Mouse (Mus musculus) stomach, embryonic 16.5 days (tissue): ENCODE data around the gene Mrpl54. TPM values are rescaled to one million over a fixed set of nuclear protein-coding genes. Genes with fewer than 3 reads are reported as not detected.

ENCODE experiments used
- ATAC-seq: fragments of 200-750 bp; cut with Nextera tagmentation; 2 replicates; pipeline ENCODE4 v1.8.0; 2017; ENCODE audit warnings: moderate number of reproducible peaks, moderate TSS enrichment; ENCODE audit not compliant: insufficient read depth, low FRiP score
- H3K27ac ChIP-seq: fragments of 300-500 bp; sonication (generic); 2 replicates; pipeline ENCODE4 v1.5.1; 2014; ENCODE audit warnings: low read length
- H3K27me3 ChIP-seq: fragments of 300-500 bp; sonication (generic); 2 replicates; pipeline ENCODE4 v1.6.1; 2014; ENCODE audit warnings: low read length, control low read depth, mixed read lengths; ENCODE audit not compliant: control insufficient read depth, insufficient read depth
- H3K36me3 ChIP-seq: fragments of 300-500 bp; sonication (generic); 2 replicates; pipeline ENCODE4 v1.6.1; 2014; ENCODE audit warnings: low read length; ENCODE audit not compliant: control insufficient read depth, insufficient read depth
- H3K4me1 ChIP-seq: fragments of 300-500 bp; sonication (generic); 2 replicates; pipeline ENCODE4 v1.6.1; 2014; ENCODE audit warnings: low read length, control low read depth, mixed read lengths; ENCODE audit not compliant: control insufficient read depth, insufficient read depth
- H3K4me2 ChIP-seq: fragments of 300-500 bp; sonication (generic); 2 replicates; pipeline ENCODE4 v1.6.1; 2014; ENCODE audit warnings: low read depth, low read length, mixed read lengths
- H3K4me3 ChIP-seq: fragments of 300-500 bp; sonication (generic); replicated peaks from 2 replicates; pipeline ENCODE4 v1.5.1; 2014; ENCODE audit warnings: mild to moderate bottlenecking, low read length
- H3K9ac ChIP-seq: fragments of 300-500 bp; sonication (generic); 2 replicates; pipeline ENCODE4 v1.6.1; 2014; ENCODE audit warnings: low read length
- H3K9me3 ChIP-seq: fragments of 300-500 bp; sonication (generic); replicated peaks from 2 replicates; pipeline ENCODE4 v1.6.1; 2016; ENCODE audit warnings: low read length, control low read depth; ENCODE audit not compliant: control insufficient read depth
- WGBS: fragments of 180-500 bp; shearing (Covaris S2); extraction: QIAGEN DNeasy Blood & Tissue Kit; methylation state at CpG from one replicate; pipeline ENCODE4 v1.1.7; 2014; 5-methylcytosine and 5-hydroxymethylcytosine counted together
- polyA plus RNA-seq: library from polyadenylated mRNA; unstranded; fragments of >200 nt; fragmentation: Nextera tagmentation; extraction: Ambion mirVana; gene quantifications from 2 replicates; pipeline ENCODE4 v1.2.1, GENCODE M21; 2015

The Mrpl54 gene
- polyA plus RNA-seq, 1 experiment from 2014 or later: 220 TPM

- Histone ChIP-seq H3K27ac (no peak overlapping the region), H3K9ac (peak overlapping the region; percentile 32; the same call in 1 of the 2 replicates), H3K4me1 (peaks cover 33% of the 10 kb centered on the region), H3K4me2 (no peak overlapping the region), H3K9me3 (no peaks in the 10 kb centered on the region), H3K36me3 (peaks cover 26% of the 10 kb centered on the region; the same call in 1 of the 2 replicates), H3K27me3 (no peaks in the 10 kb centered on the region), H3K4me3 (no peak overlapping the region)
- WGBS: 27% methylated on average over 6 of the region's 9 CpGs
- peak; percentile 51; the same call in 1 of the 2 replicates for ATAC-seq
These were observed 38.0 kb upstream of the Mrpl54 start for GRCm38 (mm10) chr10:81304597-81305238.

GRCm38 (mm10) chr10:81303761-81304160, 37.0 kb upstream of the Mrpl54 start:
- H3K9ac ChIP-seq: no peak overlapping the region

GRCm38 (mm10) chr10:81303258-81303657, 36.5 kb upstream of the Mrpl54 start:
- peak overlapping the region; percentile 23 for H3K27ac ChIP-seq
- H3K36me3 ChIP-seq: 0 out of 2 replicates have a peak, but pooled peaks cover 15% of the 10 kb centered on the region
- no peak for ATAC-seq
- H3K4me2 ChIP-seq: no peak overlapping the region
- no peak overlapping the region for H3K4me3 ChIP-seq
- H3K4me1 ChIP-seq: peaks cover 35% of the 10 kb centered on the region
- no peaks in the 10 kb centered on the region for H3K27me3 ChIP-seq
- H3K9me3 ChIP-seq: no peaks in the 10 kb centered on the region
- peak overlapping the region; percentile 43; the same call in 1 of the 2 replicates for H3K9ac ChIP-seq
- 65% methylated on average over 10 of the region's 10 CpGs for WGBS

More at GRCm38 (mm10) chr10:81303761-81304160, 37.0 kb upstream of the Mrpl54 start:
- no peak overlapping the region for H3K4me2 ChIP-seq
- no peak overlapping the region for H3K27ac ChIP-seq
- H3K4me1 ChIP-seq: peaks cover 35% of the 10 kb centered on the region
- ATAC-seq: no peak
- H3K9me3 ChIP-seq: no peaks in the 10 kb centered on the region
- H3K27me3 ChIP-seq: no peaks in the 10 kb centered on the region
- no peak overlapping the region for H3K4me3 ChIP-seq
- H3K36me3 ChIP-seq: peaks cover 18% of the 10 kb centered on the region; the same call in 1 of the 2 replicates
- 60% methylated on average over 7 of the region's 7 CpGs for WGBS

- Histone ChIP-seq H3K9ac (peak overlapping the region; percentile 43; the same call in 1 of the 2 replicates), H3K27me3 (no peaks in the 10 kb centered on the region), H3K4me2 (no peak overlapping the region), H3K9me3 (no peaks in the 10 kb centered on the region), H3K36me3 (0 out of 2 replicates have a peak, but pooled peaks cover 11% of the 10 kb centered on the region), H3K4me1 (peaks cover 35% of the 10 kb centered on the region), H3K4me3 (no peak overlapping the region), H3K27ac (peak overlapping the region; percentile 55)
- 35% methylated on average over 14 of the region's 14 CpGs for WGBS
- ATAC-seq: no peak
These were observed 36.1 kb upstream of the Mrpl54 start for GRCm38 (mm10) chr10:81302781-81303218.

- Histone ChIP-seq H3K27ac (peak overlapping the region; percentile 55), H3K4me2 (no peak overlapping the region), H3K4me3 (no peak overlapping the region), H3K4me1 (peaks cover 40% of the 10 kb centered on the region), H3K9me3 (no peaks in the 10 kb centered on the region), H3K36me3 (0 out of 2 replicates have a peak, but pooled peaks cover 5% of the 10 kb centered on the region), H3K9ac (peak overlapping the region; percentile 43; the same call in 1 of the 2 replicates), H3K27me3 (no peaks in the 10 kb centered on the region)
- 60% methylated on average over 4 of the region's 4 CpGs for WGBS
- ATAC-seq: no peak
These were observed 35.6 kb upstream of the Mrpl54 start for GRCm38 (mm10) chr10:81302288-81302687.

- Histone ChIP-seq H3K9me3 (no peaks in the 10 kb centered on the region), H3K27ac (no peak overlapping the region), H3K36me3 (no peaks in the 10 kb centered on the region), H3K4me3 (no peak overlapping the region), H3K9ac (no peak overlapping the region; the same call in 1 of the 2 replicates), H3K27me3 (no peaks in the 10 kb centered on the region), H3K4me1 (peaks cover 44% of the 10 kb centered on the region), H3K4me2 (no peak overlapping the region)
- ATAC-seq: no peak
- WGBS: 66% methylated on average over 9 of the region's 9 CpGs
These were observed 34.6 kb upstream of the Mrpl54 start for GRCm38 (mm10) chr10:81301321-81301720.

- H3K4me1 ChIP-seq: peaks cover 44% of the 10 kb centered on the region
- no peaks in the 10 kb centered on the region for H3K27me3 ChIP-seq
- peak overlapping the region; percentile 39; the same call in 1 of the 2 replicates for H3K9ac ChIP-seq
- no peak overlapping the region for H3K4me2 ChIP-seq
- no peak overlapping the region; the same call in 1 of the 2 replicates for H3K27ac ChIP-seq
- no peaks in the 10 kb centered on the region for H3K9me3 ChIP-seq
- WGBS: 77% methylated on average over 9 of the region's 9 CpGs
- ATAC-seq: no peak
- H3K36me3 ChIP-seq: no peaks in the 10 kb centered on the region
- H3K4me3 ChIP-seq: no peak overlapping the region
These were observed 33.7 kb upstream of the Mrpl54 start for GRCm38 (mm10) chr10:81300352-81300907.

- Histone ChIP-seq H3K4me2 (no peak overlapping the region), H3K4me1 (peaks cover 43% of the 10 kb centered on the region)
- no peak for ATAC-seq
These were observed 33.0 kb upstream of the Mrpl54 start for GRCm38 (mm10) chr10:81299585-81300351.

More at GRCm38 (mm10) chr10:81299585-81300351, 33.0 kb upstream of the Mrpl54 start:
- Histone ChIP-seq H3K9ac (peak overlapping the region; percentile 39; the same call in 1 of the 2 replicates), H3K4me3 (no peak overlapping the region), H3K27ac (no peak overlapping the region; the same call in 1 of the 2 replicates), H3K9me3 (no peaks in the 10 kb centered on the region), H3K36me3 (no peaks in the 10 kb centered on the region), H3K27me3 (no peaks in the 10 kb centered on the region)
- 83% methylated on average over 14 of the region's 14 CpGs for WGBS
